ENCODE assay signal across 9 mouse cellular contexts in the genomic region with DNA sequence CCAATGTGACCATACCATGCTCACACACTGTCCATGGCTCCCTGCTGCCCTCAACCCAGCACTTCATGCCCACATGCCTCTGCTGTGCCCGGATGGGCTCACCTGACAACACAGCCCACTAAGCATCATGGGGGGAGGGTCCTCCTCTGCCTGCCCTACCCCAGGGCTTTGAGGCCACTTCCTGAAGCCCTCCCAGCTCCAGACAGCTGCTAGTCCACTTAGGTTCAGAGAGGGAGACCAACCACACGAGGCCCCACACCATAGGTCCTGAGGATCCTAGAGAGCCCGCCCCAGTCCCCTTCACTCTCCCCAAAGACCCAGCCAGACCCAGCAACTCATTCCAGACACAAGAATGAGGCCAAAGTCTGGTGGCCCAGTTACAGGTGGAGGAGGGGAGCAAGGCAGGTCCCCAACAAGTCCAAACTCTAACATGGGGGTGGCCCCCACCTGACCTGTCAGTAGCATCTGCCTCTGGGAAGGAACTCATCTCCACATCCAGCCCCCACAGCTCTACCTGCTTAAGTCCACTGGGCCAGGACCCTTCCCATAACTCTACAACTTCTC. TPM values are rescaled to one million over a fixed set of nuclear protein-coding genes. Genes with fewer than 3 reads are reported as not detected.
DNase-seq lines count a peak whose midpoint lies in the region; ATAC-seq and TF ChIP-seq lines count a peak whose summit lies in the region.
"Had no signal": no experiment of that assay in that cellular context is flagged by ENCODE, and none has a peak within 500 bp of the region (broad histone marks: within the 10 kb centered on the region; RNA-seq: fewer than 3 reads in every experiment).

No protein-coding gene starts in this region.

- TF ChIP-seq CTCF in gastrocnemius, adult 2 months (IDR thresholded peaks at IDR 0.05): no peak
- TF ChIP-seq CTCF in cortical plate, adult 2 months (IDR thresholded peaks at IDR 0.05; ENCODE audit: extremely low read depth, insufficient read depth, low read length): no peak
- TF ChIP-seq CTCF in intestine, postnatal 0 days (IDR thresholded peaks at IDR 0.05; ENCODE audit: low read depth): no peak

- TF ChIP-seq POLR2A in cortical plate, adult 2 months (IDR thresholded peaks at IDR 0.05; ENCODE audit: extremely low read depth, insufficient read depth, low read length): no peak

- 0 out of 2 replicates have a peak, but pooled peaks cover 2% of the 10 kb centered on the region for H3K4me1 ChIP-seq in cortical plate, adult 2 months (ENCODE audit: control insufficient read depth, insufficient read depth, low read length)
- peaks cover 27% of the 10 kb centered on the region for H3K4me1 ChIP-seq in intestine, postnatal 0 days (replicated peaks; ENCODE audit: control insufficient read depth, insufficient read depth, low read length)
- H3K4me1 ChIP-seq in midbrain, embryonic 11.5 days (ENCODE audit: control insufficient read depth, insufficient read depth, low read length): peaks cover 51% of the 10 kb centered on the region

- no peak for DNase-seq in gastrocnemius, adult 2 months
- no peak for DNase-seq in gastrocnemius, postnatal 4 days (ENCODE audit: low spot score in 2 of 2)
- DNase-seq in midbrain, embryonic 11.5 days (ENCODE audit: low spot score, missing footprints): peak; percentile 87
- no peak for DNase-seq in spleen, postnatal 14 days (ENCODE audit: low spot score in 2 of 2)
- no peak for DNase-seq in gastrocnemius, adult 8-10 months (ENCODE audit: low spot score in 2 of 2)
- DNase-seq in left cerebral cortex, postnatal 36 days (ENCODE audit: low spot score in 2 of 2): no peak

- no peaks in the 10 kb centered on the region for H3K9me3 ChIP-seq in intestine, postnatal 0 days (ENCODE audit: control insufficient read depth)
- H3K9me3 ChIP-seq in midbrain, embryonic 11.5 days (ENCODE audit: control insufficient read depth, low read length): no peaks in the 10 kb centered on the region

- intact Hi-C loops in gastrocnemius, adult 2 months (cut with DNase I): loop anchor here (5.0 kb wide), 1 partner anchor 88 kb away; the partner anchor contains the start of gene Dda1
- intact Hi-C loops in left cerebral cortex, postnatal 36 days (cut with DNase I): no loop called here

- peak overlapping the region; percentile 92 for H3K9ac ChIP-seq in intestine, postnatal 0 days (ENCODE audit: low read depth, low read length)
- peak overlapping the region; percentile 90 for H3K9ac ChIP-seq in midbrain, embryonic 11.5 days (ENCODE audit: low read length)

- H3K27me3 ChIP-seq in intestine, postnatal 0 days (replicated peaks; ENCODE audit: control insufficient read depth, insufficient read depth, low read length): no peaks in the 10 kb centered on the region
- H3K27me3 ChIP-seq in midbrain, embryonic 11.5 days (ENCODE audit: control insufficient read depth, insufficient read depth, low read length): no peaks in the 10 kb centered on the region

- 36% methylated on average over 3 of the region's 3 CpGs for WGBS in intestine, postnatal 0 days
- 4% methylated on average over 3 of the region's 3 CpGs for WGBS in midbrain, embryonic 11.5 days

- H3K36me3 ChIP-seq in intestine, postnatal 0 days (ENCODE audit: control insufficient read depth, insufficient read depth): peaks cover 25% of the 10 kb centered on the region
- peaks cover 4% of the 10 kb centered on the region; the same call in 1 of the 2 replicates for H3K36me3 ChIP-seq in midbrain, embryonic 11.5 days (ENCODE audit: control insufficient read depth, insufficient read depth, low read length)

- H3K4me2 ChIP-seq in intestine, postnatal 0 days (replicated peaks; ENCODE audit: low read depth): peak overlapping the region; percentile 91
- H3K4me2 ChIP-seq in midbrain, embryonic 11.5 days: peak overlapping the region; percentile 98

- H3K27ac ChIP-seq in gastrocnemius, adult 2 months: peak overlapping the region; percentile 93
- no peak overlapping the region for H3K27ac ChIP-seq in cortical plate, adult 2 months (ENCODE audit: insufficient read depth, low read length)
- H3K27ac ChIP-seq in intestine, postnatal 0 days (ENCODE audit: low read depth, low read length): no peak overlapping the region; the same call in 1 of the 2 replicates
- H3K27ac ChIP-seq in midbrain, embryonic 11.5 days (ENCODE audit: low read depth, low read length): peak overlapping the region; percentile 63

- no peak for ATAC-seq in intestine, postnatal 0 days
- ATAC-seq in midbrain, embryonic 11.5 days (ENCODE audit: low FRiP score): no peak

- peak overlapping the region; percentile 92 for H3K4me3 ChIP-seq in gastrocnemius, adult 2 months
- peak overlapping the region; percentile 76; the same call in 1 of the 2 replicates for H3K4me3 ChIP-seq in cortical plate, adult 2 months (ENCODE audit: insufficient read depth, low read length)
- peak overlapping the region; percentile 94 for H3K4me3 ChIP-seq in intestine, postnatal 0 days (ENCODE audit: low read depth, low read length)
- H3K4me3 ChIP-seq in midbrain, embryonic 11.5 days (ENCODE audit: low read depth, low read length): peak overlapping the region; percentile 89

RNA-seq across cellular contexts. Expression of gene Nr2f6, which starts 2.2 kb away (rescaled TPM):
- 10 to 100 TPM; 19.6 to 21.9 TPM for total RNA-seq in gastrocnemius, adult 2 months (2021)
- total RNA-seq in gastrocnemius, postnatal 4 days (2021): 10 to 100 TPM; 37.0 to 40.4 TPM
- 38.9 and 40.8 TPM in 2 replicates for polyA plus RNA-seq in cortical plate, adult 2 months (2012; rRNA removed)
- 58.3 and 58.5 TPM in 2 replicates for polyA plus RNA-seq in intestine, postnatal 0 days (2015; fragmentation: Nextera tagmentation; extraction: Ambion mirVana)
- 62.6 and 73.0 TPM in 2 replicates for polyA plus RNA-seq in midbrain, embryonic 11.5 days (2014; fragmentation: Nextera tagmentation; extraction: Ambion mirVana)
- 10 to 100 TPM; 19.9 to 23.3 (median 20.9) TPM for total RNA-seq in gastrocnemius, adult 8-10 months (2022)
- 10 to 100 TPM; 39.3 to 40.6 TPM for total RNA-seq in left cerebral cortex, postnatal 36 days (2021)

RNA-seq across cellular contexts. Expression of gene Ocel1, which starts 8.5 kb away (rescaled TPM):
- 1 to 10 TPM; 6.0 to 8.4 TPM for total RNA-seq in gastrocnemius, adult 2 months (2021)
- 1 to 10 TPM; 8.1 to 9.2 TPM for total RNA-seq in gastrocnemius, postnatal 4 days (2021)
- polyA plus RNA-seq in cortical plate, adult 2 months (2012; rRNA removed): 13.5 and 13.6 TPM in 2 replicates
- polyA plus RNA-seq in intestine, postnatal 0 days (2015; fragmentation: Nextera tagmentation; extraction: Ambion mirVana): 20.0 and 20.5 TPM in 2 replicates
- 2.9 and 3.3 TPM in 2 replicates for polyA plus RNA-seq in midbrain, embryonic 11.5 days (2014; fragmentation: Nextera tagmentation; extraction: Ambion mirVana)
- 1 to 10 TPM; 5.0 to 6.0 (median 5.8) TPM for total RNA-seq in gastrocnemius, adult 8-10 months (2022)
- total RNA-seq in left cerebral cortex, postnatal 36 days (2021): 10 to 100 TPM; 15.4 to 18.1 TPM

RNA-seq across cellular contexts. Expression of gene Use1, which starts 12.9 kb away (rescaled TPM):
- total RNA-seq in gastrocnemius, adult 2 months (2021): 100 to 1,000 TPM in 1 of 2 experiments, 10 to 100 TPM in 1; 79.7 to 104 TPM
- total RNA-seq in gastrocnemius, postnatal 4 days (2021): 100 to 1,000 TPM; 139 to 149 TPM
- polyA plus RNA-seq in cortical plate, adult 2 months (2012; rRNA removed): 181 and 187 TPM in 2 replicates
- 98.4 and 106 TPM in 2 replicates for polyA plus RNA-seq in intestine, postnatal 0 days (2015; fragmentation: Nextera tagmentation; extraction: Ambion mirVana)
- 70.9 and 71.7 TPM in 2 replicates for polyA plus RNA-seq in midbrain, embryonic 11.5 days (2014; fragmentation: Nextera tagmentation; extraction: Ambion mirVana)
- 100 to 1,000 TPM in 2 of 4 experiments, 10 to 100 TPM in 2; 90.5 to 106 (median 100) TPM for total RNA-seq in gastrocnemius, adult 8-10 months (2022)
- 100 to 1,000 TPM; 104 to 119 TPM for total RNA-seq in left cerebral cortex, postnatal 36 days (2021)

RNA-seq across cellular contexts. Expression of gene Ushbp1, which starts 16.0 kb away (rescaled TPM):
- 1 to 10 TPM; 6.4 to 9.3 TPM for total RNA-seq in gastrocnemius, adult 2 months (2021)
- 10 to 100 TPM; 14.7 to 17.4 TPM for total RNA-seq in gastrocnemius, postnatal 4 days (2021)
- polyA plus RNA-seq in cortical plate, adult 2 months (2012; rRNA removed): 9.0 and 10.9 TPM in 2 replicates
- 4.1 and 4.9 TPM in 2 replicates for polyA plus RNA-seq in intestine, postnatal 0 days (2015; fragmentation: Nextera tagmentation; extraction: Ambion mirVana)
- 2.4 and 3.3 TPM in 2 replicates for polyA plus RNA-seq in midbrain, embryonic 11.5 days (2014; fragmentation: Nextera tagmentation; extraction: Ambion mirVana)
- 1 to 10 TPM; 3.5 to 6.3 (median 4.5) TPM for total RNA-seq in gastrocnemius, adult 8-10 months (2022)
- total RNA-seq in left cerebral cortex, postnatal 36 days (2021): 1 to 10 TPM; 3.4 to 4.9 TPM
- total RNA-seq: hematopoietic stem cell, adult 5-6 weeks had no signal

RNA-seq across cellular contexts. Expression of gene Babam1, which starts 17.1 kb away (rescaled TPM):
- 10 to 100 TPM; 60.8 to 69.6 TPM for total RNA-seq in gastrocnemius, adult 2 months (2021)
- 10 to 100 TPM; 64.4 to 77.9 TPM for total RNA-seq in gastrocnemius, postnatal 4 days (2021)
- polyA plus RNA-seq in cortical plate, adult 2 months (2012; rRNA removed): 132 and 137 TPM in 2 replicates
- 66.8 and 68.6 TPM in 2 replicates for polyA plus RNA-seq in intestine, postnatal 0 days (2015; fragmentation: Nextera tagmentation; extraction: Ambion mirVana)
- 99.0 and 99.2 TPM in 2 replicates for polyA plus RNA-seq in midbrain, embryonic 11.5 days (2014; fragmentation: Nextera tagmentation; extraction: Ambion mirVana)
- 10 to 100 TPM; 68.5 to 73.4 (median 70.8) TPM for total RNA-seq in gastrocnemius, adult 8-10 months (2022)
- 100 to 1,000 TPM; 101 to 116 TPM for total RNA-seq in left cerebral cortex, postnatal 36 days (2021)

Comparison
In these comparisons a context has a peak if more than half of its experiments do, and no peak if none do; other contexts are left out.
1. H3K27ac ChIP-seq: peak in gastrocnemius, adult 2 months (single experiment) and midbrain, embryonic 11.5 days (single experiment); none in cortical plate, adult 2 months (single experiment) and intestine, postnatal 0 days (single experiment).
2. Peak in every context shown above with its lines, with median percentiles within 50 percentile points of each other: H3K4me3 ChIP-seq.